In the genomic region with DNA sequence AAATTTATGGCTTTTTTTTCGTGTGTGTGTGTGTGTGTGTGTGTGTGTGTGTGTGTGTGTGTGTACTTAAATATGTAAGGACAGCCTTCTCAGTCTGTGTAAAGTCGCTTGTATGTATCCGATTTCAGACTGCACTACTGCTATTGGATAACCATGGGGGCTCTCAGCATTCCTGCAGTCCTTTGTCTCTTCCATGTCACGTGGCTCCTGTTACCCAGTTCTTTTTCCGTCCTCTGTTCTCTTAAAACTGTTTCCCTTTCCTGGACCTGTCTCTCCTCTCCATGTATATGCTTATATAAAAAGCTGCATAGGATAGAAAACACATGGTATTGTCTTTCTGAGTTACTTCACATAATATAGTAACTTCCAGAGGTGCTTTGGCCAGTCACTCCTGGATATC, we compare ENCODE assay signal across 10 mouse cellular contexts. TPM values are rescaled to one million over a fixed set of nuclear protein-coding genes. Genes with fewer than 3 reads are reported as not detected.
DNase-seq lines count a peak whose midpoint lies in the region; ATAC-seq and TF ChIP-seq lines count a peak whose summit lies in the region.
"Had no signal": no experiment of that assay in that cellular context is flagged by ENCODE, and none has a peak within 500 bp of the region (broad histone marks: within the 10 kb centered on the region; RNA-seq: fewer than 3 reads in every experiment).

No protein-coding gene starts in this region.

- TF ChIP-seq POLR2A in small intestine, adult 2 months (IDR thresholded peaks at IDR 0.05; ENCODE audit: low read depth, low read length) = no peak

- no peaks in the 10 kb centered on the region for H3K27me3 ChIP-seq in lung, embryonic 14.5 days (ENCODE audit: insufficient read depth, low read length)
- H3K27me3 ChIP-seq in forebrain, embryonic 10.5 days (ENCODE audit: poor library complexity, severe bottlenecking) = peaks cover 44% of the 10 kb centered on the region
- peaks cover 8% of the 10 kb centered on the region; the same call in 1 of the 2 replicates for H3K27me3 ChIP-seq in limb, embryonic 12.5 days
- no peaks in the 10 kb centered on the region for H3K27me3 ChIP-seq in small intestine, adult 2 months (ENCODE audit: control insufficient read depth, insufficient read depth, low read length)

- DNase-seq in lung, embryonic 14.5 days = peak; percentile 60
- no peak for DNase-seq in lung, postnatal 25 days (ENCODE audit: low spot score)
- peak; percentile 41 for DNase-seq in forebrain, embryonic 10.5 days (ENCODE audit: extremely low spot score, low spot score)
- DNase-seq in ovary, postnatal 10 days (ENCODE audit: low spot score) = no peak
- no peak for DNase-seq in cerebellum, postnatal 4 days (ENCODE audit: low spot score in 2 of 2)
- DNase-seq: adrenal gland, postnatal 14 days; kidney, postnatal 14 days had no signal

- no peak for TF ChIP-seq CTCF in lung, embryonic 14.5 days (IDR thresholded peaks at IDR 0.05; ENCODE audit: low read depth)
- TF ChIP-seq CTCF in small intestine, adult 2 months (IDR thresholded peaks at IDR 0.05; ENCODE audit: extremely low read depth, insufficient read length, insufficient replicate concordance, low read depth, low read length) = no peak

- H3K9ac ChIP-seq in lung, embryonic 14.5 days = 0 out of 2 replicates have a peak overlapping the region, but pooled peaks have one; percentile 20
- no peak overlapping the region for H3K9ac ChIP-seq in limb, embryonic 12.5 days (replicated peaks)

- H3K4me1 ChIP-seq in lung, embryonic 14.5 days (ENCODE audit: insufficient read depth) = no peaks in the 10 kb centered on the region; the same call in none of the 2 replicates
- H3K4me1 ChIP-seq in forebrain, embryonic 10.5 days = peaks cover 46% of the 10 kb centered on the region
- peaks cover 13% of the 10 kb centered on the region for H3K4me1 ChIP-seq in limb, embryonic 12.5 days (replicated peaks)
- peaks cover 8% of the 10 kb centered on the region; the same call in 1 of the 2 replicates for H3K4me1 ChIP-seq in small intestine, adult 2 months (ENCODE audit: control insufficient read depth, insufficient read depth, insufficient read length, low read length)

- WGBS in lung, embryonic 14.5 days = 15% methylated on average over 5 of the region's 5 CpGs
- WGBS in forebrain, embryonic 10.5 days = 13% methylated on average over 5 of the region's 5 CpGs
- whole genome bisulfite sequencing in limb, embryonic 12.5 days = 24% methylated on average over 5 of the region's 5 CpGs
- WGBS in small intestine, adult 2 months = 55% methylated on average over 5 of the region's 5 CpGs

- H3K36me3 ChIP-seq in lung, embryonic 14.5 days (ENCODE audit: insufficient read depth) = 0 out of 2 replicates have a peak, but pooled peaks cover 6% of the 10 kb centered on the region
- H3K36me3 ChIP-seq in forebrain, embryonic 10.5 days (replicated peaks) = peaks cover 14% of the 10 kb centered on the region
- H3K36me3 ChIP-seq in limb, embryonic 12.5 days = no peaks in the 10 kb centered on the region
- H3K36me3 ChIP-seq in small intestine, adult 2 months (ENCODE audit: control insufficient read depth, insufficient read depth, low read length) = peaks cover 2% of the 10 kb centered on the region; the same call in 1 of the 2 replicates

- H3K27ac ChIP-seq in lung, embryonic 14.5 days (ENCODE audit: low read depth) = peak overlapping the region; percentile 95
- peak overlapping the region; percentile 91 for H3K27ac ChIP-seq in forebrain, embryonic 10.5 days
- H3K27ac ChIP-seq in limb, embryonic 12.5 days = peak overlapping the region; percentile 94
- H3K27ac ChIP-seq in small intestine, adult 2 months (ENCODE audit: insufficient read depth, low read depth, low read length) = peak overlapping the region; percentile 67; the same call in 1 of the 2 replicates

- peak overlapping the region; percentile 49 for H3K4me2 ChIP-seq in lung, embryonic 14.5 days
- peak overlapping the region; percentile 37; the same call in 1 of the 2 replicates for H3K4me2 ChIP-seq in limb, embryonic 12.5 days

- ATAC-seq in lung, embryonic 14.5 days (ENCODE audit: insufficient read depth) = peak; percentile 35
- peak; percentile 61 for ATAC-seq in limb, embryonic 12.5 days (ENCODE audit: insufficient number of reproducible peaks, insufficient read depth, low FRiP score, low TSS enrichment, low read depth)
- no peak for ATAC-seq in frontal cortex, adult (ENCODE audit: low TSS enrichment)

- H3K4me3 ChIP-seq in lung, embryonic 14.5 days (ENCODE audit: low read depth, low read length) = no peak overlapping the region
- H3K4me3 ChIP-seq in forebrain, embryonic 10.5 days = peak overlapping the region; percentile 63
- no peak overlapping the region for H3K4me3 ChIP-seq in limb, embryonic 12.5 days (replicated peaks)
- H3K4me3 ChIP-seq in small intestine, adult 2 months (ENCODE audit: low read depth, low read length) = no peak overlapping the region

- no peaks in the 10 kb centered on the region for H3K9me3 ChIP-seq in lung, embryonic 14.5 days (ENCODE audit: low read depth, low read length)
- H3K9me3 ChIP-seq in forebrain, embryonic 10.5 days = no peaks in the 10 kb centered on the region
- no peaks in the 10 kb centered on the region for H3K9me3 ChIP-seq in limb, embryonic 12.5 days

RNA-seq across cellular contexts. Expression of gene Pgk1, which starts 1.2 kb away (rescaled TPM):
- 302 and 304 TPM in 2 replicates for polyA plus RNA-seq in lung, embryonic 14.5 days (2014; fragmentation: Nextera tagmentation; extraction: Ambion mirVana)
- 622 and 624 TPM in 2 replicates for polyA plus RNA-seq in forebrain, embryonic 10.5 days (2016; fragmentation: Nextera tagmentation; extraction: Ambion mirVana)
- 337 and 358 TPM in 2 replicates for polyA plus RNA-seq in limb, embryonic 12.5 days (2016; fragmentation: Nextera tagmentation; extraction: Ambion mirVana)
- polyA plus RNA-seq in small intestine, adult 2 months (2012; rRNA removed) = 50.7 and 67.9 TPM in 2 replicates

RNA-seq across cellular contexts. Expression of gene Taf9b, which starts 35.3 kb away (rescaled TPM):
- 12.8 and 14.8 TPM in 2 replicates for polyA plus RNA-seq in lung, embryonic 14.5 days (2014; fragmentation: Nextera tagmentation; extraction: Ambion mirVana)
- 8.1 and 8.8 TPM in 2 replicates for polyA plus RNA-seq in forebrain, embryonic 10.5 days (2016; fragmentation: Nextera tagmentation; extraction: Ambion mirVana)
- polyA plus RNA-seq in limb, embryonic 12.5 days (2016; fragmentation: Nextera tagmentation; extraction: Ambion mirVana) = 6.5 and 8.5 TPM in 2 replicates
- polyA plus RNA-seq in small intestine, adult 2 months (2012; rRNA removed) = 0.23 and 0.62 TPM in 2 replicates

RNA-seq across cellular contexts. Expression of gene Tlr13, which starts 42.7 kb away (rescaled TPM):
- 0.62 and 0.93 TPM in 2 replicates for polyA plus RNA-seq in lung, embryonic 14.5 days (2014; fragmentation: Nextera tagmentation; extraction: Ambion mirVana)
- polyA plus RNA-seq in forebrain, embryonic 10.5 days (2016; fragmentation: Nextera tagmentation; extraction: Ambion mirVana) = 0.10 and 0.12 TPM in 2 replicates
- polyA plus RNA-seq in limb, embryonic 12.5 days (2016; fragmentation: Nextera tagmentation; extraction: Ambion mirVana) = 0.31 and 0.35 TPM in 2 replicates
- polyA plus RNA-seq in small intestine, adult 2 months (2012; rRNA removed) = 0.11 and 0.30 TPM in 2 replicates

Comparison
In these comparisons a context has a peak if more than half of its experiments do, and no peak if none do; other contexts are left out.
1. DNase-seq: peak in lung, embryonic 14.5 days (single experiment) and forebrain, embryonic 10.5 days (single experiment); none in lung, postnatal 25 days (single experiment), ovary, postnatal 10 days (single experiment) and cerebellum, postnatal 4 days (0 of 2).
2. Peak in every context shown above with its lines, with median percentiles within 50 percentile points of each other: H3K27ac ChIP-seq.